Mouse (Mus musculus) left cerebral cortex, postnatal 10 days (tissue): ENCODE data around the gene Mylk. TPM values are rescaled to one million over a fixed set of nuclear protein-coding genes. Genes with fewer than 3 reads are reported as not detected.
A peak's percentile ranks its signal among the peaks of the same experiment; 100 is the strongest.

Experiments
- DNase-seq, 2 experiments: peaks; one replicate each; pipeline ENCODE4 v3.0.0; 2021 to 2022; ENCODE audit warnings: low spot score in 2 of 2, mixed read lengths in 1 of 2; ENCODE audit errors: extremely low spot score in 1 of 2
- intact Hi-C: fragments of 180-260 bp; cut with DNase I; formaldehyde crosslinking; loops from one replicate; pipeline ENCODE4 v1.15.1; 2025
- total RNA-seq, 2 experiments: library from RNA; stranded (reverse); gene quantifications; 2 replicates each; pipeline ENCODE4 v1.2.3; 2021

Mylk gene
- total RNA-seq, 2 experiments from 2014 or later, result 8.2 to 8.5 TPM

- intact Hi-C loops, result no loop called here
- DNase-seq, result no peak
These were observed 152.0 kb downstream of the Mylk start for GRCm38 (mm10) chr16:34896996-34897395.

GRCm38 (mm10) chr16:34898057-34898789 lies 153.2 kb downstream of the Mylk start:
- no peak for DNase-seq
- intact Hi-C loops, result no loop called here

GRCm38 (mm10) chr16:34899071-34899808 lies 154.2 kb downstream of the Mylk start:
- DNase-seq, result peak in 1 of 2 experiments; percentile 60

GRCm38 (mm10) chr16:34899997-34900396 lies 155.0 kb downstream of the Mylk start:
- intact Hi-C loops, result no loop called here

More at GRCm38 (mm10) chr16:34899071-34899808, 154.2 kb downstream of the Mylk start:
- intact Hi-C loops, result no loop called here

GRCm38 (mm10) chr16:34900471-34900870 lies 155.5 kb downstream of the Mylk start:
- DNase-seq, result no peak
- intact Hi-C loops, result no loop called here

More at GRCm38 (mm10) chr16:34899997-34900396, 155.0 kb downstream of the Mylk start:
- DNase-seq, result no peak

- intact Hi-C loops, result no loop called here
- DNase-seq, result no peak
These were observed 156.0 kb downstream of the Mylk start for GRCm38 (mm10) chr16:34901031-34901430.

GRCm38 (mm10) chr16:34901611-34902293 lies 156.7 kb downstream of the Mylk start:
- intact Hi-C loops, result loop anchor here (2.0 kb wide), 1 partner anchor 65 kb away; no protein-coding TSS in a partner anchor

GRCm38 (mm10) chr16:34902294-34902680 lies 157.3 kb downstream of the Mylk start:
- intact Hi-C loops, result loop anchor here (2.0 kb wide), 1 partner anchor 65 kb away; no protein-coding TSS in a partner anchor
- peak; percentile 70 to 81 for DNase-seq

More at GRCm38 (mm10) chr16:34901611-34902293, 156.7 kb downstream of the Mylk start:
- no peak for DNase-seq

GRCm38 (mm10) chr16:34902761-34903160 lies 157.8 kb downstream of the Mylk start:
- no peak for DNase-seq
- intact Hi-C loops, result loop anchor here (2.0 kb wide), 1 partner anchor 64 kb away; no protein-coding TSS in a partner anchor

- DNase-seq, result no peak
- intact Hi-C loops, result no loop called here
These were observed 159.9 kb downstream of the Mylk start for GRCm38 (mm10) chr16:34904876-34905275.

- DNase-seq, result no peak
- intact Hi-C loops, result no loop called here
These were observed 164.4 kb downstream of the Mylk start for GRCm38 (mm10) chr16:34909437-34909836.

- no peak for DNase-seq
- intact Hi-C loops, result loop anchor here (5.0 kb wide), 1 partner anchor 50 kb away; no protein-coding TSS in a partner anchor
These were observed 172.4 kb downstream of the Mylk start for GRCm38 (mm10) chr16:34917373-34917900.

- DNase-seq, result peak in 1 of 2 experiments; percentile 69
- intact Hi-C loops, result no loop called here
These were observed 175.2 kb downstream of the Mylk start for GRCm38 (mm10) chr16:34920182-34920581.

GRCm38 (mm10) chr16:34920868-34921267 lies 175.9 kb downstream of the Mylk start:
- no peak for DNase-seq
- intact Hi-C loops, result no loop called here

- DNase-seq, result peak in 1 of 2 experiments; percentile 51
- intact Hi-C loops, result no loop called here
These were observed 176.3 kb downstream of the Mylk start for GRCm38 (mm10) chr16:34921319-34921718.

- DNase-seq, result no peak
These were observed 178.6 kb downstream of the Mylk start for GRCm38 (mm10) chr16:34923630-34924029.

GRCm38 (mm10) chr16:34924324-34924723 lies 179.3 kb downstream of the Mylk start:
- no peak for DNase-seq
- intact Hi-C loops, result no loop called here

More at GRCm38 (mm10) chr16:34923630-34924029, 178.6 kb downstream of the Mylk start:
- intact Hi-C loops, result no loop called here

- peak in 1 of 2 experiments; percentile 79 for DNase-seq
- intact Hi-C loops, result no loop called here
These were observed 180.1 kb downstream of the Mylk start for GRCm38 (mm10) chr16:34924937-34925618.
